Mouse (Mus musculus): ENCODE data around the gene Znrf2. TPM values are rescaled to one million over a fixed set of nuclear protein-coding genes. Genes with fewer than 3 reads are reported as not detected.
"Not testable (repeated sequence)": the region's sequence is repeated elsewhere in the genome, so short reads cannot be mapped to it uniquely, and the experiment has no call there.

Gene Znrf2
- polyA plus RNA-seq, 1 experiment = 8.3 TPM

GRCm38 (mm10) chr6:54819746-54820145 lies 3.0 kb downstream of the Znrf2 start:
- no peaks in the 10 kb centered on the region for H3K27me3 ChIP-seq (ENCODE audit: control insufficient read depth, insufficient read depth, low read length)
- H3K4me3 ChIP-seq (replicated peaks; ENCODE audit: insufficient read depth, low read depth, low read length) = no peak overlapping the region
- TF ChIP-seq CTCF (IDR thresholded peaks at IDR 0.05; ENCODE audit: borderline replicate concordance, insufficient read depth, low read depth, low read length) (no peak), POLR2A (IDR thresholded peaks at IDR 0.05; ENCODE audit: borderline replicate concordance, insufficient read depth, low read length) (no peak)
- no peak for DNase-seq
- no peak overlapping the region for H3K27ac ChIP-seq (ENCODE audit: insufficient read depth, low read length)
- peaks cover 8% of the 10 kb centered on the region; the same call in 1 of the 2 replicates for H3K4me1 ChIP-seq (ENCODE audit: control insufficient read depth, insufficient read depth, low read length)
- WGBS = 69% methylated on average over 3 of the region's 3 CpGs

DNA sequence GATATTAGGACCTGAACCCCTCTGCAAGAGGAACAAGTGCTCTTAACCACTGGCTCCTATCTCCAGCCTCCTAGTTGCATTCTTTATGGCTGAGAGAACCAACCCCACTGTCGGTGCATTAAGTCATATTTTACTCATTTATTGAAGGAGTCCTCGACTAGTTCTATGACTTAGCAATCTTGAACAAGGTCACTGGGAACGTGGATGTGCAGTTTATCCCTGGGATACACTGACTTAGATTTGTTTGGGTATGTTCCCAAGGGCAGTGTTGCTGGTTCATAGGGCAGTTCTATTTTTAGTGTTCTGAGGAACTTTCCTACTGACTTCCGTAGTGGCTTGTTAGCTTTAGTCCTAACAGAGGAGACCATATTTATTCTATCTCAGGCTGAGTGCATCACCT lies 5.6 kb downstream of the Znrf2 start:
- Histone ChIP-seq H3K4me1 (ENCODE audit: control insufficient read depth, insufficient read depth, low read length) (peaks cover 8% of the 10 kb centered on the region; the same call in 1 of the 2 replicates), H3K27me3 (ENCODE audit: control insufficient read depth, insufficient read depth, low read length) (no peaks in the 10 kb centered on the region), H3K27ac (ENCODE audit: insufficient read depth, low read length) (no peak overlapping the region), H3K4me3 (replicated peaks; ENCODE audit: insufficient read depth, low read depth, low read length) (no peak overlapping the region)
- WGBS = 84% methylated on average over 4 of the region's 4 CpGs
- TF ChIP-seq POLR2A (IDR thresholded peaks at IDR 0.05; ENCODE audit: borderline replicate concordance, insufficient read depth, low read length) = no peak
- no peak for TF ChIP-seq CTCF (IDR thresholded peaks at IDR 0.05; ENCODE audit: borderline replicate concordance, insufficient read depth, low read depth, low read length)
- no peak for DNase-seq

DNA sequence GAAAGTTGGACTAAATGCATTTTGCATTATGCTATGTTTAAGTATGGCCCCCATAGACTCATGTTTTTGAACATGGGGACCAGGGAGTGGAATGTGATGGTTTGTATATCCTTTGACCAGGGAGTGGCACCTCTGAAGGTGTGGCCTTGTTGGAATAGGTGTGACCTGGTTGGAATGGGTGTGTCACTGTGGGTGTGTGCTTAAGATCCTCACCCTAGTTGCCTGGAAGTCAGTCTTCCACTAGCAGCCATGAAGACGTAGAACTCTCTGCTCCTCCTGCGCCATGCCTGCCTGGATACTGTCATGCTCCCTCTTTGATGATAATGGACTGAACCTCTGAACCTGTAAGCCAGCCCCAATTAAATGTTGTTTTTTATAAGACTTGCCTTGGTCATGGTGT lies 7.8 kb downstream of the Znrf2 start:
- WGBS = 92% methylated on average over 2 of the region's 2 CpGs

DNA sequence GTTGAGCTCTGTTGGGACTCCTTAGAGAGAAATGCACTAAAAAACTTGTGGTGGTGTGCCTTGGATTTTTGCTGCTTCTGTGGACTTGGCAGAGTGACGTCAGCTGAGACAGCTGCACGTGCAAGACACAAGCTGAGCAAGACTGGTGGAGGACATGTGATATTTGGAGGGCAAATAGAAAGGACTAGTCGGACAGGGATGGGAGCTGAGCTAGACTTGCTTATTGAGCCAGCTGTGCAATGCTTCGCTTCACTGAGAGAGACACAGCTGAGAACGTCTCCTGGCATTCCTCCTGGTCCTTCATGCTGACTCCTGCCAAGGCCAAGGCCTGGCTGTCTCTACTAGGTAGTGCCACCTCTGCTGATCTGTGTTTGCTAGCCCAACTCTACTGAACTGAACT lies 10.8 kb downstream of the Znrf2 start:
- Histone ChIP-seq H3K4me3 (replicated peaks; ENCODE audit: insufficient read depth, low read depth, low read length) (no peak overlapping the region), H3K27ac (ENCODE audit: insufficient read depth, low read length) (no peak overlapping the region), H3K27me3 (ENCODE audit: control insufficient read depth, insufficient read depth, low read length) (no peaks in the 10 kb centered on the region), H3K4me1 (ENCODE audit: control insufficient read depth, insufficient read depth, low read length) (0 out of 2 replicates have a peak, but pooled peaks cover 3% of the 10 kb centered on the region)
- no peak for TF ChIP-seq CTCF (IDR thresholded peaks at IDR 0.05; ENCODE audit: borderline replicate concordance, insufficient read depth, low read depth, low read length)
- no peak for DNase-seq
- 35% methylated on average over 5 of the region's 5 CpGs for WGBS

More for the DNA sequence above, 7.8 kb downstream of the Znrf2 start:
- not testable (repeated sequence) for H3K27me3 ChIP-seq (ENCODE audit: control insufficient read depth, insufficient read depth, low read length); H3K4me3 ChIP-seq (replicated peaks; ENCODE audit: insufficient read depth, low read depth, low read length); H3K27ac ChIP-seq (ENCODE audit: insufficient read depth, low read length); DNase-seq; H3K4me1 ChIP-seq (ENCODE audit: control insufficient read depth, insufficient read depth, low read length)

GRCm38 (mm10) chr6:54828274-54828673 lies 11.6 kb downstream of the Znrf2 start:
- H3K4me3 ChIP-seq (replicated peaks; ENCODE audit: insufficient read depth, low read depth, low read length) = no peak overlapping the region
- no peak for TF ChIP-seq CTCF (IDR thresholded peaks at IDR 0.05; ENCODE audit: borderline replicate concordance, insufficient read depth, low read depth, low read length)
- no peak for TF ChIP-seq POLR2A (IDR thresholded peaks at IDR 0.05; ENCODE audit: borderline replicate concordance, insufficient read depth, low read length)
- H3K4me1 ChIP-seq (ENCODE audit: control insufficient read depth, insufficient read depth, low read length) = 0 out of 2 replicates have a peak, but pooled peaks cover 3% of the 10 kb centered on the region
- DNase-seq = no peak
- H3K27ac ChIP-seq (ENCODE audit: insufficient read depth, low read length) = no peak overlapping the region
- H3K27me3 ChIP-seq (ENCODE audit: control insufficient read depth, insufficient read depth, low read length) = no peaks in the 10 kb centered on the region
- 92% methylated on average over 1 of the region's 1 CpGs for WGBS

GRCm38 (mm10) chr6:54830048-54830772 lies 13.5 kb downstream of the Znrf2 start:
- no peak for TF ChIP-seq CTCF (IDR thresholded peaks at IDR 0.05; ENCODE audit: borderline replicate concordance, insufficient read depth, low read depth, low read length)
- no peak for TF ChIP-seq POLR2A (IDR thresholded peaks at IDR 0.05; ENCODE audit: borderline replicate concordance, insufficient read depth, low read length)
- no peak overlapping the region for H3K27ac ChIP-seq (ENCODE audit: insufficient read depth, low read length)
- H3K27me3 ChIP-seq (ENCODE audit: control insufficient read depth, insufficient read depth, low read length) = no peaks in the 10 kb centered on the region
- H3K4me3 ChIP-seq (replicated peaks; ENCODE audit: insufficient read depth, low read depth, low read length) = no peak overlapping the region
- H3K4me1 ChIP-seq (ENCODE audit: control insufficient read depth, insufficient read depth, low read length) = 0 out of 2 replicates have a peak, but pooled peaks cover 3% of the 10 kb centered on the region
- DNase-seq = no peak
- WGBS = 88% methylated on average over 7 of the region's 7 CpGs

DNA sequence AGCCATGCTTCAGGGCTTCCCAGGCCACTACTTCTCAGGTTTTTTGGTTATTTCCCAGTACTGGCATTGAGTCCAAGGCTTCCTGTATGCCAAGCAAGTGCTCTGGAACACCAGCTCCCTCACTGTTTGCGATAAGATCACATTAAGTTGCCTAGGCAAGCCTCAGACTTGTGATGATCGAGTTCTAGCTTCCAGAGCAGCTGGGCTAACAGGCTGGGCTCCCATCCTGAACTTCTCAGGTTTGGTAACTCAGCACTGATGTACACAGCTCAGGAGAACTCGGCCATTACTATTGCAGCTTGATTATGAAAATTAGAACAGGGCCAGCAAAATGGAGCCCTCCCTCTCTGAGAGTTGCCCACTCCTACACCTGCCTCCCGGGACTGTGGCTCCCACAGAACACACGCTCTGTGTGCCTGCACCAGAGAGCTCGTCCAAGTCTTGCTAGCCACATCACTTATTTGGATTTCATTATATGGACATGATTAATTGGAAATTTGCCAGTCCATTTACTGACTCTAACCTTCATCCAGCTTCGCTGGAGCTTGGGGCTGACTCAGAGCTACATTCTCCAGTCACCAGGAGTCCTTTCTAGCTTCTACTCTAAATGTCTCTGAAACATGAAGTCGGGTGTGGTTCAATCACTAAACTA lies 14.5 kb downstream of the Znrf2 start:
- WGBS = 37% methylated on average over 8 of the region's 8 CpGs
- TF ChIP-seq CTCF (IDR thresholded peaks at IDR 0.05; ENCODE audit: borderline replicate concordance, insufficient read depth, low read depth, low read length) = no peak
- TF ChIP-seq POLR2A (IDR thresholded peaks at IDR 0.05; ENCODE audit: borderline replicate concordance, insufficient read depth, low read length) = no peak
- Histone ChIP-seq H3K4me3 (replicated peaks; ENCODE audit: insufficient read depth, low read depth, low read length) (no peak overlapping the region), H3K27me3 (ENCODE audit: control insufficient read depth, insufficient read depth, low read length) (no peaks in the 10 kb centered on the region), H3K4me1 (ENCODE audit: control insufficient read depth, insufficient read depth, low read length) (0 out of 2 replicates have a peak, but pooled peaks cover 3% of the 10 kb centered on the region), H3K27ac (ENCODE audit: insufficient read depth, low read length) (no peak overlapping the region)
- no peak for DNase-seq

GRCm38 (mm10) chr6:54833427-54833826 lies 16.7 kb downstream of the Znrf2 start:
- no peak overlapping the region for H3K27ac ChIP-seq (ENCODE audit: insufficient read depth, low read length)
- H3K4me3 ChIP-seq (replicated peaks; ENCODE audit: insufficient read depth, low read depth, low read length) = no peak overlapping the region
- no peaks in the 10 kb centered on the region for H3K27me3 ChIP-seq (ENCODE audit: control insufficient read depth, insufficient read depth, low read length)
- no peak for TF ChIP-seq CTCF (IDR thresholded peaks at IDR 0.05; ENCODE audit: borderline replicate concordance, insufficient read depth, low read depth, low read length)
- TF ChIP-seq POLR2A (IDR thresholded peaks at IDR 0.05; ENCODE audit: borderline replicate concordance, insufficient read depth, low read length) = no peak
- DNase-seq = no peak
- 0 out of 2 replicates have a peak, but pooled peaks cover 3% of the 10 kb centered on the region for H3K4me1 ChIP-seq (ENCODE audit: control insufficient read depth, insufficient read depth, low read length)
- 41% methylated on average over 2 of the region's 2 CpGs for WGBS

Measured in cerebellum, adult 2 months (tissue).